Mouse (Mus musculus): Measurements from ENCODE around the gene Aldob. TPM values are rescaled to one million over a fixed set of nuclear protein-coding genes. Genes with fewer than 3 reads are reported as not detected.
A peak's percentile ranks its signal among the peaks of the same experiment; 100 is the strongest.

Aldob gene
- polyA plus RNA-seq, 1 experiment from 2014 or later = 0.30 TPM

DNA sequence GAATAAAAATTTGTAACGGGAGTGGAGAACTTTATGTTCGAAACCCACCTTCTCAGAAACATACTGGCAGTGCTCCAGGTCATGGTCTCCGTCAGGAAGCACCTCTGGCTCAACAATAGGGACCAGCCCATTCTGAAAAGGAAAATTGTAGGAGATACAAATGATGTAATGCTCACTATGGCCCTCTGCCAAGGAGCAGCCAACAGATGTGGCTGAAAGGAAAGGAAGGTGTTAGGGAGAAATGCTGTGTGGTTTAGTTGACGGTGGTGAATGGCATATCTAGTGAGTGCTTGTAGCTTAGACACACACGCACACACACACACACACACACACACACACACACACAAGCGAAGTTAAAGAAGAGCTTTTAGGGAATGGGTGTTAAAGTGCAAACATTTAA is 9.7 kb downstream of the Aldob start:
- H3K4me3 ChIP-seq (ENCODE audit: low read depth, low read length) = no peak overlapping the region
- ATAC-seq (peak; percentile 49; the same call in 1 of the 2 replicates), DNase-seq (ENCODE audit: low spot score) (peak; percentile 50)
- WGBS = 14% methylated on average over 6 of the region's 6 CpGs
- H3K4me2 ChIP-seq (replicated peaks; ENCODE audit: low read depth, low read length) = no peak overlapping the region
- no peaks in the 10 kb centered on the region for H3K9me3 ChIP-seq (ENCODE audit: low read length)
- no peak overlapping the region for H3K9ac ChIP-seq (replicated peaks; ENCODE audit: low read depth)
- H3K36me3 ChIP-seq (ENCODE audit: insufficient read depth, low read length) = no peaks in the 10 kb centered on the region
- no peaks in the 10 kb centered on the region for H3K27me3 ChIP-seq (replicated peaks; ENCODE audit: insufficient read depth, low read length)
- TF ChIP-seq CTCF (IDR thresholded peaks at IDR 0.05) (no peak), EP300 (IDR thresholded peaks at IDR 0.05) (no peak)
- no peak overlapping the region for H3K27ac ChIP-seq (ENCODE audit: low read length)
- H3K4me1 ChIP-seq (ENCODE audit: insufficient read depth, low read depth, low read length) = no peaks in the 10 kb centered on the region

DNA sequence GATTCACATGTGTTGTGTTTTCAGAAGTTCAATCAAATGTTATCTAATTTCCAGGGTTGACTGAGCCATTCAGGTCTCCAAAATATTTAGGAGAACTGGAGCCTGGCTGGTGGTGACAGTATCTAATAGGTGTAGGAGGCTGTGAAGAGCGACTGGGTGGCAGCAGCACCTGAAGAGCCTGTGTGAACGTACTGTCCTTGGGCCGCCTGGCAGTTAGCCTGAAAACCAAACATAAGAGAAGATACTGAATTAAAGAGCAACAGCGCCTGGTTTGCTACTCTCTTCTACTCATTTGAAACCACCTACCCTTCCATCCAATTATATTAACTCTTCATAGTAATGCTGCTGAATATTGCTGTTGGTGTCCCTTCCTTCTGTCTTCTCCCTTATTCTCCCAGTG is 12.7 kb downstream of the Aldob start:
- Histone ChIP-seq H3K4me3 (ENCODE audit: low read depth, low read length) (no peak overlapping the region), H3K27ac (ENCODE audit: low read length) (no peak overlapping the region), H3K4me2 (replicated peaks; ENCODE audit: low read depth, low read length) (no peak overlapping the region), H3K9me3 (ENCODE audit: low read length) (no peaks in the 10 kb centered on the region), H3K27me3 (replicated peaks; ENCODE audit: insufficient read depth, low read length) (no peaks in the 10 kb centered on the region), H3K9ac (replicated peaks; ENCODE audit: low read depth) (no peak overlapping the region), H3K4me1 (ENCODE audit: insufficient read depth, low read depth, low read length) (no peaks in the 10 kb centered on the region), H3K36me3 (ENCODE audit: insufficient read depth, low read length) (no peaks in the 10 kb centered on the region)
- no peak for ATAC-seq
- DNase-seq (ENCODE audit: low spot score) = no peak
- WGBS = 71% methylated on average over 4 of the region's 4 CpGs
- TF ChIP-seq CTCF (IDR thresholded peaks at IDR 0.05) = no peak
- TF ChIP-seq EP300 (IDR thresholded peaks at IDR 0.05) = no peak

DNA sequence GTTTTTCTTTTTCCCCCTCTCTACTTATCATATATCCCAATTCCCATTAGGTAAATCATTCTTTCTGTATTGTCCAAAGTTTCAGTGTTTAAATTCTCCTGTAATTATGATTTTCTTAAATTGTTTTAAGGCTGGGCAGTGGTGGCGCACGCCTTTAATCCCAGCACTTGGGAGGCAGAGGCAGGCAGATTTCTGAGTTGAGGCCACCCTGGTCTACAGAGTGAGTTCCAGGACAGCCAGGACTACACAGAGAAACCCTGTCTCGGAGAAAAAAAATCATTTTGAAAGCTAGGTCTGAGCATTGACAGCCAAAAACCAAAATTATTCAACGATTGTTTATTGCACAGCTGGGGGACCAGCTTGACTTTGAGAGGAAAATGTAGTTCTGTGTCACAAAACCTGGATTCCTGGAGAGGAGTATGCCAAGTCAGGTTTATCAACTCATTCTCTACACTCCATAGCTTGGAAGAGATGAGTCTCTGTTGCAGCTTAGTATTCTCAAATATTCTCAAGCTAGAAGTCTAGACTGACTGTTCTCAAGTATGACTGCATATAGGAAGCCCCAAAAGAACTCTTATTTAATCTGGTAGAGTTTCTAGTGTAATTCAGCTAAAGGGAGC is 13.6 kb downstream of the Aldob start:
- no peak overlapping the region for H3K4me3 ChIP-seq (ENCODE audit: low read depth, low read length)
- TF ChIP-seq CTCF (IDR thresholded peaks at IDR 0.05) (no peak), EP300 (IDR thresholded peaks at IDR 0.05) (no peak)
- H3K27me3 ChIP-seq (replicated peaks; ENCODE audit: insufficient read depth, low read length) = no peaks in the 10 kb centered on the region
- no peak for ATAC-seq
- H3K36me3 ChIP-seq (ENCODE audit: insufficient read depth, low read length) = peaks cover 3% of the 10 kb centered on the region; the same call in 1 of the 2 replicates
- no peak overlapping the region for H3K27ac ChIP-seq (ENCODE audit: low read length)
- H3K9ac ChIP-seq (replicated peaks; ENCODE audit: low read depth) = no peak overlapping the region
- no peaks in the 10 kb centered on the region for H3K4me1 ChIP-seq (ENCODE audit: insufficient read depth, low read depth, low read length)
- no peaks in the 10 kb centered on the region for H3K9me3 ChIP-seq (ENCODE audit: low read length)
- no peak overlapping the region for H3K4me2 ChIP-seq (replicated peaks; ENCODE audit: low read depth, low read length)
- 91% methylated on average over 4 of the region's 4 CpGs for WGBS
- DNase-seq (ENCODE audit: low spot score) = no peak

DNA sequence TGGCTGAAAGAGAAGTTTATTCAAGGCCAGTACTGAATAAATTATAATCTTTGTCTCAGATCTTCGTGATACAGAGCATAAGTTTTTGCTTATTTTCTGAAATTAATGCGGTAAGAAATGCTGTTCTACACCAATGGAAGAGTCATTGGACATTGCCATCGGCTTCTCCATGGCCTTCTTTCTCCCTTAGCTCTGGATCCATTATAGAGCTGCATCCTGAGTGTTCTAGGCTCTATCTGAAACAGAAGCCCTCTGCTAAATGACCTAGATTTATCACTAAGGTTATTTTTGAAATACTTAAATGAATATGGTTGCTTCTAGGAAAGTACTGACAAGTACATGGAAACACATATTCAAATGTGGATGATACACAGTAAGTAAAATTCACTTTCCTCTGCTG is 14.3 kb downstream of the Aldob start:
- H3K4me2 ChIP-seq (replicated peaks; ENCODE audit: low read depth, low read length) = no peak overlapping the region
- WGBS = 85% methylated on average over 3 of the region's 3 CpGs
- no peak for ATAC-seq

DNA sequence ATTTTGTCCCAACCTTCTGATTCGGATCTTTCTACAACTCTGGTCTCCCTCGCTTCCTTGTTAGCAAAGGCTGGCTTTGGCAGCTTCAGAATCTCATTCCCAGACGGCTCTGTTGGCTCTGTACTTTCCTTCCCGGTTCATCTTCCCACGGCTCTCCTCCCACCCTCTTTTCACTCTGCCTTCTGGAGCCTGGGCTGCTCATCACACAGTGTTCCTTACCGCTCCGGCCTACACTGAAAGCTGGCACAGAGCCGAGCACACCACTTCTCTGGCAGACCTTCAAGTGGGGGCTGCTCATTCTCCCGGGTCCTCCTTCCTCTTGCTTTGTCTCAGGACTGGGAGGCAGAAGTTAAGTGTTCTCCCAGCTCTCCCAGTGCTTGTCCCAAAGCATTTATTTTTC is 26.8 kb downstream of the Aldob start:
- ATAC-seq (no peak), DNase-seq (ENCODE audit: low spot score) (peak; percentile 8)
- no peak for TF ChIP-seq EP300 (IDR thresholded peaks at IDR 0.05)
- no peak for TF ChIP-seq CTCF (IDR thresholded peaks at IDR 0.05)
- Histone ChIP-seq H3K4me1 (ENCODE audit: insufficient read depth, low read depth, low read length) (peaks cover 7% of the 10 kb centered on the region; the same call in 1 of the 2 replicates), H3K4me3 (ENCODE audit: low read depth, low read length) (no peak overlapping the region), H3K27me3 (replicated peaks; ENCODE audit: insufficient read depth, low read length) (no peaks in the 10 kb centered on the region), H3K9me3 (ENCODE audit: low read length) (no peaks in the 10 kb centered on the region), H3K27ac (ENCODE audit: low read length) (no peak overlapping the region), H3K36me3 (ENCODE audit: insufficient read depth, low read length) (no peaks in the 10 kb centered on the region), H3K4me2 (replicated peaks; ENCODE audit: low read depth, low read length) (no peak overlapping the region), H3K9ac (replicated peaks; ENCODE audit: low read depth) (no peak overlapping the region)
- WGBS = 55% methylated on average over 9 of the region's 9 CpGs

More for the DNA sequence above, 14.3 kb downstream of the Aldob start:
- Histone ChIP-seq H3K9ac (replicated peaks; ENCODE audit: low read depth) (no peak overlapping the region), H3K4me1 (ENCODE audit: insufficient read depth, low read depth, low read length) (no peaks in the 10 kb centered on the region), H3K27ac (ENCODE audit: low read length) (no peak overlapping the region), H3K4me3 (ENCODE audit: low read depth, low read length) (no peak overlapping the region), H3K27me3 (replicated peaks; ENCODE audit: insufficient read depth, low read length) (no peaks in the 10 kb centered on the region), H3K9me3 (ENCODE audit: low read length) (no peaks in the 10 kb centered on the region), H3K36me3 (ENCODE audit: insufficient read depth, low read length) (peaks cover 10% of the 10 kb centered on the region; the same call in 1 of the 2 replicates)
- no peak for DNase-seq (ENCODE audit: low spot score)
- no peak for TF ChIP-seq EP300 (IDR thresholded peaks at IDR 0.05)
- no peak for TF ChIP-seq CTCF (IDR thresholded peaks at IDR 0.05)

DNA sequence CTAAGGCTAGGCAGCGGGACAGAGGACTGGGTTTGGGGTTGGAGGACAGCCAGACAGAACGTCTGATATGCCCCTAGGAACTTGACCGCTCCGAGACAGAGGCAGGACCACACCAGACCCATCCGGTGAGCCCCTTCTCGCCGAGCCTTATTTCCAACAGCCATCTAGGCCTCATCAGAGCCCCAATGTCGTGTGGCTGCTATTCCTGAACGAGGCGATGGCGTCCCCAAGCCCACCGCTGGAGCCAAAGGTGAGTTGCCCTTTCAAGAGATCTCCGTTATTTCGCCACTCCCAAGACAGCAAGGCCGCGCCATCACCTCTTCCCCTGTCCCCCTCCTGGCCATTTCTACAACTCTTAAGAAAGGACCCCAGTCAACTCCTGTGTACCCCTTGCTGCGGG is 28.0 kb downstream of the Aldob start:
- no peaks in the 10 kb centered on the region for H3K9me3 ChIP-seq (ENCODE audit: low read length)
- no peaks in the 10 kb centered on the region for H3K36me3 ChIP-seq (ENCODE audit: insufficient read depth, low read length)
- H3K4me2 ChIP-seq (replicated peaks; ENCODE audit: low read depth, low read length) = peak overlapping the region; percentile 85
- H3K27ac ChIP-seq (ENCODE audit: low read length) = no peak overlapping the region
- no peaks in the 10 kb centered on the region for H3K27me3 ChIP-seq (replicated peaks; ENCODE audit: insufficient read depth, low read length)
- no peak for TF ChIP-seq EP300 (IDR thresholded peaks at IDR 0.05)
- peak; percentile 29 for TF ChIP-seq CTCF (IDR thresholded peaks at IDR 0.05)
- WGBS = 0% methylated on average over 17 of the region's 17 CpGs
- H3K9ac ChIP-seq (replicated peaks; ENCODE audit: low read depth) = peak overlapping the region; percentile 56
- H3K4me1 ChIP-seq (ENCODE audit: insufficient read depth, low read depth, low read length) = peaks cover 7% of the 10 kb centered on the region; the same call in 1 of the 2 replicates
- ATAC-seq (peak; percentile 47), DNase-seq (ENCODE audit: low spot score) (no peak)
- H3K4me3 ChIP-seq (ENCODE audit: low read depth, low read length) = peak overlapping the region; percentile 75
